Mouse (Mus musculus): ENCODE data around the gene Slc44a1.
A peak's percentile ranks its signal among the peaks of the same experiment; 100 is the strongest.

The Slc44a1 gene

GRCm38 (mm10) chr4:53490371-53490770, 50.2 kb downstream of the Slc44a1 start:
- Histone ChIP-seq H3K27me3 (ENCODE audit: insufficient read depth, low read length) (no peaks in the 10 kb centered on the region), H3K9me3 (ENCODE audit: low read length) (no peaks in the 10 kb centered on the region), H3K4me1 (replicated peaks; ENCODE audit: low read depth, low read length) (peaks cover 61% of the 10 kb centered on the region), H3K36me3 (ENCODE audit: insufficient read depth, low read length) (peaks cover 16% of the 10 kb centered on the region), H3K4me3 (replicated peaks; ENCODE audit: low read length) (0 out of 2 replicates have a peak overlapping the region, but pooled peaks have one; percentile 11)
- TF ChIP-seq POU5F1 (IDR thresholded peaks at IDR 0.05; ENCODE audit: borderline replicate concordance, low read length) (no peak), CTCF (conservative IDR thresholded peaks at IDR 0.05; ENCODE audit: low read length) (no peak), NANOG (IDR thresholded peaks at IDR 0.05; ENCODE audit: borderline replicate concordance, low read length) (no peak)

DNA sequence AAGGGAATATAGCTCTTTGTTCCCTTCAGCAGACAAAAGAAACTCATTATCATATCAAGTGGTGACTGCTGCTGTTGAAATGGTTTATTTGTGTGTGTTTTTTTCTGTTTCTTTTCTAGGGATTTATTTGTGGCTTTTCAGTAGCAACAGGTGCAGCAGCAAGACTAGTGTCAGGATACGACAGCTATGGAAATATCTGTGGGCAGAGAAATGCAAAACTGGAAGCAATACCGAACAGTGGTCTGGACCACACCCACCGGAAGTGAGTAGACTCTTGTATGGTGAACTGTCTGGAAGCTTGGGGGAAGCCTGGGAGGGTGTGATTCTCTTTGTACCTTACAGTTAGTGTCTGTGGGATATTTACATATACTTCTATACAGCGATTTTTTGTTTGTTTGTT, 51.1 kb downstream of the Slc44a1 start:
- peaks cover 10% of the 10 kb centered on the region for H3K36me3 ChIP-seq (ENCODE audit: insufficient read depth, low read length)
- H3K4me3 ChIP-seq (replicated peaks; ENCODE audit: low read length), result 0 out of 2 replicates have a peak overlapping the region, but pooled peaks have one; percentile 11
- peaks cover 55% of the 10 kb centered on the region for H3K4me1 ChIP-seq (replicated peaks; ENCODE audit: low read depth, low read length)
- H3K9me3 ChIP-seq (ENCODE audit: low read length), result no peaks in the 10 kb centered on the region
- H3K27me3 ChIP-seq (ENCODE audit: insufficient read depth, low read length), result no peaks in the 10 kb centered on the region
- TF ChIP-seq NANOG (IDR thresholded peaks at IDR 0.05; ENCODE audit: borderline replicate concordance, low read length) (no peak), CTCF (conservative IDR thresholded peaks at IDR 0.05; ENCODE audit: low read length) (no peak), POU5F1 (IDR thresholded peaks at IDR 0.05; ENCODE audit: borderline replicate concordance, low read length) (no peak)

DNA sequence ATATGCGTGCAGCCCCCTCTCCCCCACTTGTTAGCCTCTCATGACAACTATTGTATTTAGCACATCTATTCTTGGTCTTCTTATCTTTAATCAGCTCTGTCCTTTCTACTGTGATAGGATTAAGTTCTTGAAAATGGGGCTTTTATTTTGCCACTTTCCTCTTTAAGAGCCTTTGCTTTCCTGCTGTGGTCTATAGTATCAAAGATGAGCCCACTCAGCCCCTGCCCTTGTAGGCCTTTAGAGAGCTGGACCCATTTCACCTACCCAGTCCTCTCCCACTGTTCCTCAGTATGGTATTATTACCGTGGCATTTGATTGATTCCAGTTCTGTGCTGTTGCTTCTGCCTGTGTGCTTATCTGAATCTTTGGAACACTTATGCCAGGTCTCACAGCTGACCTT, 55.4 kb downstream of the Slc44a1 start:
- H3K36me3 ChIP-seq (ENCODE audit: insufficient read depth, low read length), result peaks cover 16% of the 10 kb centered on the region
- H3K9me3 ChIP-seq (ENCODE audit: low read length), result no peaks in the 10 kb centered on the region
- no peaks in the 10 kb centered on the region for H3K27me3 ChIP-seq (ENCODE audit: insufficient read depth, low read length)
- H3K4me1 ChIP-seq (replicated peaks; ENCODE audit: low read depth, low read length), result peaks cover 26% of the 10 kb centered on the region
- TF ChIP-seq NANOG (IDR thresholded peaks at IDR 0.05; ENCODE audit: borderline replicate concordance, low read length) (no peak), CTCF (conservative IDR thresholded peaks at IDR 0.05; ENCODE audit: low read length) (no peak), POU5F1 (IDR thresholded peaks at IDR 0.05; ENCODE audit: borderline replicate concordance, low read length) (no peak)
- H3K4me3 ChIP-seq (replicated peaks; ENCODE audit: low read length), result no peak overlapping the region

DNA sequence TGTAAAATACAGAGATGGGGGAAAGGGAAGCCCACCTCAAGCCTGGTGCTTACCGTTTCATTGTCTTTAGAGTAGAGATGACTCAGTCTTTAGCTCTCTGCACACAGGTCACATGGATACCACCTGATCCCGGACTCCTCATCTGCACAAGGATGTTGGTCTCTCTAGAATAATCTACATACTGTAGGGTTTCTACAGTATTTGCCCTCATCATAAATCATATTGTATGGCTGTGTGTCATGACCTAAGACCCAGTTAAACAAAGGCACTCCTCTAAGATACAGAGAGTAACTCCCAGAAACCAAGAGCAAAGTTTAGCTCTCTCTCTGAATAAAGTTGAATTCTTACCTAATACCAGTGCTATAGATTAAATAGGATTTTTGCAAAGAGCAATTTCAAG, 62.6 kb downstream of the Slc44a1 start:
- Histone ChIP-seq H3K9me3 (ENCODE audit: low read length) (no peaks in the 10 kb centered on the region), H3K4me1 (replicated peaks; ENCODE audit: low read depth, low read length) (peaks cover 21% of the 10 kb centered on the region), H3K4me3 (replicated peaks; ENCODE audit: low read length) (no peak overlapping the region), H3K27me3 (ENCODE audit: insufficient read depth, low read length) (no peaks in the 10 kb centered on the region), H3K36me3 (ENCODE audit: insufficient read depth, low read length) (no peaks in the 10 kb centered on the region)
- TF ChIP-seq POU5F1 (IDR thresholded peaks at IDR 0.05; ENCODE audit: borderline replicate concordance, low read length), result no peak
- no peak for TF ChIP-seq NANOG (IDR thresholded peaks at IDR 0.05; ENCODE audit: borderline replicate concordance, low read length)
- no peak for TF ChIP-seq CTCF (conservative IDR thresholded peaks at IDR 0.05; ENCODE audit: low read length)

DNA sequence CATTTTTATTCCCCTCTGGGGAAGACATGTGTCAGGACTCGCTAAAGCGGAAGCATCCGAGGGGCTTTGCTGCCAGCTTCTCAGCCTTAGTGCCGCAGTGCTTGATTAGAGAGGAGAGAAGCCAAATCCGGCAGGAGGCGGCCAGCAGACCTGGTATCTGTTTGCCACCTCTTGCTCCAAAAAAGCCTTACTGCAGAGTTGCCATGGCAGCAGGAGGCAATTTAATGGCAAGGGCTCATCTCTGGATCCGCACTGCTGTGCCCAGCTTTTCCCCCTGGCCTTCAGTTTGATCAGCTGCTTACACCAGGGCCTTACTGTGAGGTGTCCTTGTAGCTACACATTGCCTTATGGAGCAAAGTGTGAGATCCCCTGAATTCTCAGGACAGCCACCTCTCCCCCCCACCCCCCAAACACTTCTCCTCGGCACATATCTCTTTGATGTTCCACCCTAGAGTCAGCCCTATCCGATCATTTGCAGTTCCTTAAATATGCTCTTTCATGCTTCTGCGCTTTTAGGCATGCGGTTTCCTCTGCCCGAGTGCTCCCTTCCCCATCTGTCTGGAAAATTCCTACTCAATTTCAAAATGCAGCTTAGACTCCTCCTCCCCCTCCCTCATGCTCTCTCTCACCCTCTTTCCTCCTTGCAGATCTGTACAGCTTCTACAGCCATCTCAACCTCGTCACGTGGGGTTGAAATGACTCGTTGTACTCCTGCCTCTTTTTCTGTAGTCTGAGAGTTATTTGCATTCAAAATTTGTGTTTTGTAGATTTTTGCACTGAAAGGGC, 72.1 kb downstream of the Slc44a1 start:
- Histone ChIP-seq H3K9me3 (ENCODE audit: low read length) (0 out of 2 replicates have a peak, but pooled peaks cover 2% of the 10 kb centered on the region), H3K4me1 (replicated peaks; ENCODE audit: low read depth, low read length) (peaks cover 12% of the 10 kb centered on the region; the same call in 1 of the 2 replicates), H3K27me3 (ENCODE audit: insufficient read depth, low read length) (no peaks in the 10 kb centered on the region), H3K4me3 (replicated peaks; ENCODE audit: low read length) (no peak overlapping the region), H3K36me3 (ENCODE audit: insufficient read depth, low read length) (peaks cover 19% of the 10 kb centered on the region)
- TF ChIP-seq NANOG (IDR thresholded peaks at IDR 0.05; ENCODE audit: borderline replicate concordance, low read length) (no peak), CTCF (conservative IDR thresholded peaks at IDR 0.05; ENCODE audit: low read length) (no peak)

- no peaks in the 10 kb centered on the region for H3K27me3 ChIP-seq (ENCODE audit: insufficient read depth, low read length)
- no peak overlapping the region for H3K4me3 ChIP-seq (replicated peaks; ENCODE audit: low read length)
- 0 out of 2 replicates have a peak, but pooled peaks cover 2% of the 10 kb centered on the region for H3K9me3 ChIP-seq (ENCODE audit: low read length)
- TF ChIP-seq NANOG (IDR thresholded peaks at IDR 0.05; ENCODE audit: borderline replicate concordance, low read length) (no peak), POU5F1 (IDR thresholded peaks at IDR 0.05; ENCODE audit: borderline replicate concordance, low read length) (no peak), CTCF (conservative IDR thresholded peaks at IDR 0.05; ENCODE audit: low read length) (no peak)
- H3K36me3 ChIP-seq (ENCODE audit: insufficient read depth, low read length), result peaks cover 24% of the 10 kb centered on the region
- H3K4me1 ChIP-seq (replicated peaks; ENCODE audit: low read depth, low read length), result peaks cover 12% of the 10 kb centered on the region; the same call in 1 of the 2 replicates
Observed at GRCm38 (mm10) chr4:53513276-53514081, 73.3 kb downstream of the Slc44a1 start.

DNA sequence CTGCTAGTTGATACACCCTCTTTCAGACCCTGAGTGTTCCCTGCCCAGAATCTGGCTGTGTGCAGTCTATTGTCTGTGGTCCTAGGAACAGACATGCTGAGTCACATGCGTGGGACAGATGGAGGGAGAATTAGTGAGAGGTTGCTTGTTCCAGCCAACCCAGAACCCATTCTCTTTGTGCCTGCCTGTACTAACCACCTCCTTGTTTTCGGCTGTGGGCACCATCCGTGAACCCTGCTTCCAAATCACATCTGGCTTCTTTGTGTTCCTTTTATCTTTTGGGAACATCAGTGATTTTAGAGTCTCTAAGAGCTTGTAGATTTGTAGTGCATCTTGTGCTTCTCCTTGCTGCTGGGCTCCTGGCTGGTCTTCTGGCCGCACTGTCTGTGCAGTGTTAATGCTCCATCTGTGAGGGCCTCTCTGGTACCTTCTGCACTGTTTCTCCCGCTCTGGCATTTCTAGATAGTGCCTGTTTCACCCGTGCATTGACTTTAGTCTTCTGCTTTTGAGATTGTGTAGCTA, 75.9 kb downstream of the Slc44a1 start:
- peaks cover 24% of the 10 kb centered on the region for H3K36me3 ChIP-seq (ENCODE audit: insufficient read depth, low read length)

DNA sequence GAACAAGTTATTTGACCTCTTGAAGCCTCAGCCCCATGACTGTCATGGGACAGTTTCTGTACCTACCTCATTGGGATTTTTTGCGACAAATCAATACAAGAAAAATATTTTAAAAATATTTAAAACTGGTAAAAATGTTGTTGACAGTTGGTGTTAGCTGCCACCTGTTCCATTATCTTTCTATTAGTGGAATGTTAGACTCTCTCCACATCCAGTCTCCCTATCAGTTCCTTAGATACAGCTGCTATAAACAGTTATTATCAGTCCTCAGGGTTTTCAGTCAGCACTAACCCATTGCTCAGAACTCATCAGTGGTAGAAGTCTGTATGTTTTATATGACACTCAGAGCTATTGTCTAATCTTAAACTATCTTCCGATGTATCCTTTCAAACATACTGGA, 79.2 kb downstream of the Slc44a1 start:
- Histone ChIP-seq H3K27me3 (ENCODE audit: insufficient read depth, low read length) (no peaks in the 10 kb centered on the region), H3K36me3 (ENCODE audit: insufficient read depth, low read length) (peaks cover 20% of the 10 kb centered on the region), H3K4me1 (replicated peaks; ENCODE audit: low read depth, low read length) (peaks cover 8% of the 10 kb centered on the region; the same call in 1 of the 2 replicates), H3K4me3 (replicated peaks; ENCODE audit: low read length) (no peak overlapping the region), H3K9me3 (ENCODE audit: low read length) (no peaks in the 10 kb centered on the region)
- no peak for TF ChIP-seq CTCF (conservative IDR thresholded peaks at IDR 0.05; ENCODE audit: low read length)
- no peak for TF ChIP-seq NANOG (IDR thresholded peaks at IDR 0.05; ENCODE audit: borderline replicate concordance, low read length)
- TF ChIP-seq POU5F1 (IDR thresholded peaks at IDR 0.05; ENCODE audit: borderline replicate concordance, low read length), result no peak

More for the DNA sequence above, 75.9 kb downstream of the Slc44a1 start:
- Histone ChIP-seq H3K27me3 (ENCODE audit: insufficient read depth, low read length) (no peaks in the 10 kb centered on the region), H3K4me3 (replicated peaks; ENCODE audit: low read length) (no peak overlapping the region), H3K4me1 (replicated peaks; ENCODE audit: low read depth, low read length) (peaks cover 12% of the 10 kb centered on the region; the same call in 1 of the 2 replicates), H3K9me3 (ENCODE audit: low read length) (0 out of 2 replicates have a peak, but pooled peaks cover 2% of the 10 kb centered on the region)
- TF ChIP-seq CTCF (conservative IDR thresholded peaks at IDR 0.05; ENCODE audit: low read length) (no peak), POU5F1 (IDR thresholded peaks at IDR 0.05; ENCODE audit: borderline replicate concordance, low read length) (no peak), NANOG (IDR thresholded peaks at IDR 0.05; ENCODE audit: borderline replicate concordance, low read length) (no peak)

Measured in E14TG2a.4 (cell line).